Mouse (Mus musculus): ENCODE results near the gene Pomt2. TPM values are rescaled to one million over a fixed set of nuclear protein-coding genes. Genes with fewer than 3 reads are reported as not detected.

Gene Pomt2
- polyA plus RNA-seq, 1 experiment from 2014 or later = 4.4 TPM

DNA sequence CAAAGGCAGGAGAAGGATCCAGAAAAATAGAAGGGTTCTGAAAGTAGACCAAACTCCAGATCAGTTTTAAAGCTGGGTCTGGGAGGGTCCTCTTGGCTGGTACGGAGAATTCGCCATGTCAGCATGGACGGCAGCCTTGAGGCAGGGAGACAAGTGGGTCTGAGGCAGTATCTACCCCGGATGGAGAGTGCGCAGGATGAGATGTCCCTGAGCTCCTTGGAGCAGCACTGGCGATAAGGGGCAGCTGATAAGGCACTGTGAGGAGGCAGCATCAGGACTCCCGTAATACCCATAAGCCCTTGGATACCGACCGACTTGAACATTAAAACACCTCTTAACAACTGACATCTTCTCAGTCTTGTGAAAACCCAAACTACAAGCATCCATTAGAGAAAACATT lies 15.0 kb downstream of the Pomt2 start:
- H3K27ac ChIP-seq (replicated peaks) = no peak overlapping the region
- WGBS = 90% methylated on average over 9 of the region's 9 CpGs
- H3K36me3 ChIP-seq (ENCODE audit: control insufficient read depth, insufficient read depth, low read length) = no peaks in the 10 kb centered on the region

DNA sequence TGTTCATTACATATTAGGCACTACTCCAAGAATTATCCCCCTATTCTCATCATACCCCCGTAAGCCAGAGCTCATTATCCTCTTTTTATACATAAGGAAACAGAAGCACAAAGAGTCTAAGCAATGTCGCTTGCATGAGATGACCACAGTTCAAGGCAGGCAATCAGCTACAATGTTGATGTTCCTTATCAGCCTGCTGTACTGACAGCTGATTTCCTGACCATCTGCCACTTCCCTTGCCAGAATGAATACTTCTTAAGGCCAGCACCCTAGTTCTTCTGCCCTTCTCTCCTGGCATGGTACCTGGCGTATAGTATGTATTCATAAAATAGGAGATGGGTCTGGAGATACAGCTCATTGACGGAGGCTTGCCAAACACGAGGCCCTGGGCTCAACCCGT lies 15.6 kb downstream of the Pomt2 start:
- WGBS = 83% methylated on average over 6 of the region's 6 CpGs
- no peaks in the 10 kb centered on the region for H3K9me3 ChIP-seq (ENCODE audit: control insufficient read depth, low read length)
- DNase-seq (ENCODE audit: low spot score) (no peak), ATAC-seq (ENCODE audit: low FRiP score, low TSS enrichment) (no peak)
- no peak overlapping the region for H3K9ac ChIP-seq (ENCODE audit: low read length)
- no peak overlapping the region for H3K27ac ChIP-seq (replicated peaks)
- no peak for TF ChIP-seq CTCF (IDR thresholded peaks at IDR 0.05; ENCODE audit: low read depth)
- no peak for TF ChIP-seq EP300 (optimal IDR thresholded peaks at IDR 0.05)
- no peaks in the 10 kb centered on the region for H3K4me1 ChIP-seq (replicated peaks; ENCODE audit: control insufficient read depth, insufficient read depth)
- H3K4me2 ChIP-seq (replicated peaks; ENCODE audit: low read depth) = no peak overlapping the region
- H3K27me3 ChIP-seq (ENCODE audit: control insufficient read depth, insufficient read depth, low read length) = no peaks in the 10 kb centered on the region
- no peak overlapping the region for H3K4me3 ChIP-seq (ENCODE audit: low read depth, low read length)
- no peaks in the 10 kb centered on the region for H3K36me3 ChIP-seq (ENCODE audit: control insufficient read depth, insufficient read depth, low read length)

More for the DNA sequence above, 15.0 kb downstream of the Pomt2 start:
- Histone ChIP-seq H3K9ac (ENCODE audit: low read length) (no peak overlapping the region), H3K4me1 (replicated peaks; ENCODE audit: control insufficient read depth, insufficient read depth) (no peaks in the 10 kb centered on the region), H3K4me2 (replicated peaks; ENCODE audit: low read depth) (no peak overlapping the region), H3K9me3 (ENCODE audit: control insufficient read depth, low read length) (no peaks in the 10 kb centered on the region), H3K27me3 (ENCODE audit: control insufficient read depth, insufficient read depth, low read length) (no peaks in the 10 kb centered on the region), H3K4me3 (ENCODE audit: low read depth, low read length) (no peak overlapping the region)
- DNase-seq (ENCODE audit: low spot score) (no peak), ATAC-seq (ENCODE audit: low FRiP score, low TSS enrichment) (no peak)
- no peak for TF ChIP-seq CTCF (IDR thresholded peaks at IDR 0.05; ENCODE audit: low read depth)

DNA sequence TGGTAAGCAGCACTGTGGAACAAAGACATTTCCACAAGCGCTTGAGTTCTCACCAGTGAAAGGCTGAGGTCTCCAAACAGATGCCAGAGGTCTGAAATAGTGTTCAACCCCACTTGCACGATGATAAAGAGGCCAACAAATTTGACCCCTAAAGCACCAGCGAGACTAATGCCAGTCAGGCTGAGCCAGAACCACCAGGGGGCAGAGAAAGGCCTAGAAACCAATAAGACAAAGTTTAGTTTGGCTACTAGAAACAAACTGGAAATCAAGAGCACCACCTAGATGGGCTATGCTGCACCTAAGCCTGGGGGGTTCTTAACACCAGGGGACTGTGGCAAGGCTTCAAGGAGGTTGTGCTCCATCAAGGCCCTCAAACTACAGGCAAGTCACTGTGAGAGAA lies 16.1 kb downstream of the Pomt2 start:
- ATAC-seq (ENCODE audit: low FRiP score, low TSS enrichment) (no peak), DNase-seq (ENCODE audit: low spot score) (peak; percentile 43)

DNA sequence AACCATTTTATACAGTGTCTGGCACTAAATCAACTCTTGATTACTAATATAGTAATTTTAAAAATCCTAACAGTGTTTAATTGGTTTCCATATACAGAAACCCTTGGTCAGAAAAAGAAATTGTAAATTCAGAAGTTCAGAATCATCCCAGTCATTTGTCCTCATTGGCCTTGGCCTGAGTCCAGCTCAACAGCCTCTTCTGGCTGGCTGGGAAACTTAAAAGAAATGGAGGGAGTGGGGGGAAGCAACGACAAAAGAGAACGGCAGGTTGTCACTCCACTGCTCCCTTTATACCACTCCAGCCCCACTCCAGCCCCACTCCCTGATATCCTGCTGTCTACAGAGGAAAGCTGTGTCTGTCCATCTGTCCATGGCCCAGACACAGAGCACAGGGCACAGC lies 16.6 kb downstream of the Pomt2 start:
- H3K4me2 ChIP-seq (replicated peaks; ENCODE audit: low read depth) = no peak overlapping the region
- 66% methylated on average over 2 of the region's 2 CpGs for WGBS
- ATAC-seq (ENCODE audit: low FRiP score, low TSS enrichment) (no peak), DNase-seq (ENCODE audit: low spot score) (no peak)
- no peaks in the 10 kb centered on the region for H3K9me3 ChIP-seq (ENCODE audit: control insufficient read depth, low read length)
- H3K27me3 ChIP-seq (ENCODE audit: control insufficient read depth, insufficient read depth, low read length) = no peaks in the 10 kb centered on the region
- H3K4me3 ChIP-seq (ENCODE audit: low read depth, low read length) = no peak overlapping the region
- no peak overlapping the region for H3K27ac ChIP-seq (replicated peaks)
- no peak for TF ChIP-seq EP300 (optimal IDR thresholded peaks at IDR 0.05)
- no peak for TF ChIP-seq CTCF (IDR thresholded peaks at IDR 0.05; ENCODE audit: low read depth)
- H3K9ac ChIP-seq (ENCODE audit: low read length) = no peak overlapping the region
- H3K36me3 ChIP-seq (ENCODE audit: control insufficient read depth, insufficient read depth, low read length) = no peaks in the 10 kb centered on the region
- H3K4me1 ChIP-seq (replicated peaks; ENCODE audit: control insufficient read depth, insufficient read depth) = no peaks in the 10 kb centered on the region

More for the DNA sequence above, 16.1 kb downstream of the Pomt2 start:
- TF ChIP-seq EP300 (optimal IDR thresholded peaks at IDR 0.05) (no peak), CTCF (IDR thresholded peaks at IDR 0.05; ENCODE audit: low read depth) (peak; percentile 71)
- H3K4me2 ChIP-seq (replicated peaks; ENCODE audit: low read depth) = no peak overlapping the region
- H3K27ac ChIP-seq (replicated peaks) = no peak overlapping the region
- H3K4me1 ChIP-seq (replicated peaks; ENCODE audit: control insufficient read depth, insufficient read depth) = no peaks in the 10 kb centered on the region
- H3K9me3 ChIP-seq (ENCODE audit: control insufficient read depth, low read length) = no peaks in the 10 kb centered on the region
- 60% methylated on average over 3 of the region's 3 CpGs for WGBS
- no peaks in the 10 kb centered on the region for H3K27me3 ChIP-seq (ENCODE audit: control insufficient read depth, insufficient read depth, low read length)
- no peak overlapping the region for H3K4me3 ChIP-seq (ENCODE audit: low read depth, low read length)
- no peaks in the 10 kb centered on the region for H3K36me3 ChIP-seq (ENCODE audit: control insufficient read depth, insufficient read depth, low read length)
- no peak overlapping the region for H3K9ac ChIP-seq (ENCODE audit: low read length)

DNA sequence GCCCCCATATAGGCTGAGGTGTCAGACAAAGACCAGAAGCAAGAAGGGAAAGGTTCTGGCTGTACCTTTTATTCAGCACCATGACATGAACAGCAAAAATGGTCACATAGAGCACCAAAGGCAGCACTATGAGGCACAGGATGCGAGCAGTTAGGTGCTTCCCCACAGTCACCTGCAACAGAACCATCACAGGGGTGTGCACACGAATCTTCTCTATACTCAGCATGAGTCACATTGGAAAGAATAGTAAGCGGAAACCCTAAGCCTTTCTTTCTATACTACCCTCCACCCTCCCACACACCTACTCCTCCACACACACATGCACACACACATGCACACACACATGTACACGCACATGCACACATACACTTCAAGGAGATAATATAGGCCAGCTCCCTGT lies 17.5 kb downstream of the Pomt2 start:
- no peak overlapping the region for H3K27ac ChIP-seq (replicated peaks)
- H3K27me3 ChIP-seq (ENCODE audit: control insufficient read depth, insufficient read depth, low read length) = no peaks in the 10 kb centered on the region
- no peaks in the 10 kb centered on the region for H3K9me3 ChIP-seq (ENCODE audit: control insufficient read depth, low read length)
- 80% methylated on average over 4 of the region's 4 CpGs for WGBS
- no peak overlapping the region for H3K4me2 ChIP-seq (replicated peaks; ENCODE audit: low read depth)
- TF ChIP-seq CTCF (IDR thresholded peaks at IDR 0.05; ENCODE audit: low read depth) (no peak), EP300 (optimal IDR thresholded peaks at IDR 0.05) (no peak)
- no peaks in the 10 kb centered on the region for H3K4me1 ChIP-seq (replicated peaks; ENCODE audit: control insufficient read depth, insufficient read depth)
- ATAC-seq (ENCODE audit: low FRiP score, low TSS enrichment) = no peak; the same call in 1 of the 2 replicates
- no peak overlapping the region for H3K4me3 ChIP-seq (ENCODE audit: low read depth, low read length)
- H3K9ac ChIP-seq (ENCODE audit: low read length) = no peak overlapping the region
- no peak for DNase-seq (ENCODE audit: low spot score)
- no peaks in the 10 kb centered on the region for H3K36me3 ChIP-seq (ENCODE audit: control insufficient read depth, insufficient read depth, low read length)

GRCm38 (mm10) chr12:87127256-87127655 lies 20.5 kb downstream of the Pomt2 start:
- no peaks in the 10 kb centered on the region for H3K4me1 ChIP-seq (replicated peaks; ENCODE audit: control insufficient read depth, insufficient read depth)
- H3K4me2 ChIP-seq (replicated peaks; ENCODE audit: low read depth) = no peak overlapping the region
- 84% methylated on average over 4 of the region's 4 CpGs for WGBS
- no peak overlapping the region for H3K4me3 ChIP-seq (ENCODE audit: low read depth, low read length)
- H3K36me3 ChIP-seq (ENCODE audit: control insufficient read depth, insufficient read depth, low read length) = peaks cover 3% of the 10 kb centered on the region; the same call in 1 of the 2 replicates
- TF ChIP-seq EP300 (optimal IDR thresholded peaks at IDR 0.05) = no peak
- no peak for TF ChIP-seq CTCF (IDR thresholded peaks at IDR 0.05; ENCODE audit: low read depth)
- no peak overlapping the region for H3K9ac ChIP-seq (ENCODE audit: low read length)
- H3K27ac ChIP-seq (replicated peaks) = no peak overlapping the region
- DNase-seq (ENCODE audit: low spot score) = no peak
- H3K27me3 ChIP-seq (ENCODE audit: control insufficient read depth, insufficient read depth, low read length) = no peaks in the 10 kb centered on the region
- no peak for ATAC-seq (ENCODE audit: low FRiP score, low TSS enrichment)
- no peaks in the 10 kb centered on the region for H3K9me3 ChIP-seq (ENCODE audit: control insufficient read depth, low read length)
